Mouse (Mus musculus) heart, adult 2 months (tissue): ENCODE results near the gene Gm20388.

Source experiments
- CTCF ChIP-seq: fragments of 200-600 bp; IDR thresholded peaks from 2 replicates; pipeline ENCODE4 v1.8.1; 2022; ENCODE audit warnings: antibody characterized with exemption, mild to moderate bottlenecking, moderate library complexity
- EP300 ChIP-seq: fragments of 200-500 bp; IDR thresholded peaks from 2 replicates; pipeline ENCODE4 v1.6.1; 2011; ENCODE audit warnings: low read depth, low read length, control low read depth; ENCODE audit not compliant: insufficient read depth
- POLR2A ChIP-seq: fragments of 200-500 bp; IDR thresholded peaks from 2 replicates; pipeline ENCODE4 v1.6.1; 2011; ENCODE audit warnings: mild to moderate bottlenecking, low read depth, low read length, control low read depth; ENCODE audit not compliant: insufficient read depth

DNA sequence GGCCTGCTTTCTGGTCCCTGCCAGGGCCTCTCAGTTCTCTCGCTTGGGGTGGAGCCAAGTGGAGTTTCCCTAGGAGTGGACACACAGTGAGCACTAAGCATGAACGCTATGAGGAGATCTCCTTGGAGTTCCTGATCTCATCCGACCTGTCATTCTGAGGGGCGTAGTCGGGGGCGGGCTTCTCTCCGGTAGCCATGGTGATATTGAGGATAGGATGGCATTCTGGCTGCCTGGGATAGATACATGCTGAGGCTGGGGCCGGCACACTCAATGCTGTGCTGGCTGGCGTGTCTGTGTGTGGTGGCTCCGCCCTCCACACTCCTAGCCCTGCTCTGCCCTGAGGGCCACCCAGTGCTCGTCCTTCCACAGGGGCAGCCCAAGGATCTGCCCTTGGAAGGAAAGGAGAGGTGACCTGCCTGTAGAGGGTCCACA, 2942.7 kb downstream of the Gm20388 start:
- TF ChIP-seq CTCF = no peak
- TF ChIP-seq POLR2A = no peak
- TF ChIP-seq EP300 = no peak
